Mouse (Mus musculus): ENCODE results near the gene Tent5b. TPM values are rescaled to one million over a fixed set of nuclear protein-coding genes. Genes with fewer than 3 reads are reported as not detected.

Tent5b gene
- polyA plus RNA-seq (2015; fragmentation: Nextera tagmentation; extraction: Ambion mirVana): 1.4 and 1.5 TPM in 2 replicates

- peaks cover 73% of the 10 kb centered on the region for H3K27me3 ChIP-seq
- 2% methylated on average over 29 of the region's 29 CpGs for WGBS
- no peaks in the 10 kb centered on the region for H3K36me3 ChIP-seq
- no peaks in the 10 kb centered on the region for H3K9me3 ChIP-seq
- H3K9ac ChIP-seq: peak within 1 kb of the TSS; percentile 57
- peak; percentile 97 for ATAC-seq (ENCODE audit: insufficient number of reproducible peaks, insufficient read depth, low FRiP score, low TSS enrichment, low read depth)
- H3K4me1 ChIP-seq: peaks cover 25% of the 10 kb centered on the region
- peak within 1 kb of the TSS; percentile 50 for H3K4me3 ChIP-seq
- peak within 1 kb of the TSS; percentile 70 for H3K4me2 ChIP-seq
- H3K27ac ChIP-seq: no peak within 1 kb of the TSS
Measured at GRCm38 (mm10) chr4:133479458-133480184, at the start of gene Tent5b. Gene Tent5b, plus strand, starts transcription at chr4:133480132.

- no peak for ATAC-seq (ENCODE audit: insufficient number of reproducible peaks, insufficient read depth, low FRiP score, low TSS enrichment, low read depth)
- Histone ChIP-seq H3K4me1 (peaks cover 11% of the 10 kb centered on the region), H3K27me3 (no peaks in the 10 kb centered on the region), H3K36me3 (no peaks in the 10 kb centered on the region), H3K4me3 (no peak overlapping the region), H3K27ac (no peak overlapping the region), H3K9ac (no peak overlapping the region), H3K4me2 (no peak overlapping the region), H3K9me3 (no peaks in the 10 kb centered on the region)
- 72% methylated on average over 6 of the region's 6 CpGs for WGBS
Measured at GRCm38 (mm10) chr4:133431508-133431907, 48.4 kb upstream of the Tent5b start.

- H3K36me3 ChIP-seq: no peaks in the 10 kb centered on the region
- ATAC-seq (ENCODE audit: insufficient number of reproducible peaks, insufficient read depth, low FRiP score, low TSS enrichment, low read depth): no peak
- peaks cover 4% of the 10 kb centered on the region; the same call in 1 of the 2 replicates for H3K4me1 ChIP-seq
- H3K9me3 ChIP-seq: no peaks in the 10 kb centered on the region
- 0 out of 2 replicates have a peak overlapping the region, but pooled peaks have one; percentile 7 for H3K9ac ChIP-seq
- no peak overlapping the region for H3K27ac ChIP-seq
- WGBS: 25% methylated on average over 17 of the region's 17 CpGs
- no peak overlapping the region for H3K4me3 ChIP-seq
- no peak overlapping the region; the same call in 1 of the 2 replicates for H3K4me2 ChIP-seq
- H3K27me3 ChIP-seq: no peaks in the 10 kb centered on the region
Measured at GRCm38 (mm10) chr4:133432560-133433171, 47.3 kb upstream of the Tent5b start.

GRCm38 (mm10) chr4:133435921-133436320 is 44.0 kb upstream of the Tent5b start:
- Histone ChIP-seq H3K4me2 (no peak overlapping the region), H3K9me3 (no peaks in the 10 kb centered on the region), H3K27me3 (no peaks in the 10 kb centered on the region), H3K36me3 (no peaks in the 10 kb centered on the region), H3K9ac (no peak overlapping the region), H3K4me3 (no peak overlapping the region), H3K4me1 (peaks cover 32% of the 10 kb centered on the region), H3K27ac (no peak overlapping the region)
- no peak for ATAC-seq (ENCODE audit: insufficient number of reproducible peaks, insufficient read depth, low FRiP score, low TSS enrichment, low read depth)
- WGBS: 92% methylated on average over 11 of the region's 11 CpGs

GRCm38 (mm10) chr4:133439460-133440376 is 40.2 kb upstream of the Tent5b start:
- ATAC-seq (ENCODE audit: insufficient number of reproducible peaks, insufficient read depth, low FRiP score, low TSS enrichment, low read depth): peak; percentile 65
- Histone ChIP-seq H3K4me3 (peak overlapping the region; percentile 24), H3K9me3 (no peaks in the 10 kb centered on the region), H3K36me3 (no peaks in the 10 kb centered on the region), H3K27ac (peak overlapping the region; percentile 82), H3K4me2 (peak overlapping the region; percentile 56), H3K4me1 (peaks cover 37% of the 10 kb centered on the region), H3K9ac (peak overlapping the region; percentile 44), H3K27me3 (no peaks in the 10 kb centered on the region)
- WGBS: 5% methylated on average over 17 of the region's 17 CpGs

- WGBS: 2% methylated on average over 6 of the region's 6 CpGs
- H3K9ac ChIP-seq: peak overlapping the region; percentile 41
- H3K9me3 ChIP-seq: no peaks in the 10 kb centered on the region
- no peak for ATAC-seq (ENCODE audit: insufficient number of reproducible peaks, insufficient read depth, low FRiP score, low TSS enrichment, low read depth)
- H3K4me3 ChIP-seq: peak overlapping the region; percentile 24
- peak overlapping the region; percentile 82 for H3K27ac ChIP-seq
- peak overlapping the region; percentile 56 for H3K4me2 ChIP-seq
- H3K36me3 ChIP-seq: no peaks in the 10 kb centered on the region
- no peaks in the 10 kb centered on the region for H3K27me3 ChIP-seq
- peaks cover 37% of the 10 kb centered on the region for H3K4me1 ChIP-seq
Measured at GRCm38 (mm10) chr4:133440377-133440795, 39.5 kb upstream of the Tent5b start.

GRCm38 (mm10) chr4:133442194-133442593 is 37.7 kb upstream of the Tent5b start:
- no peak for ATAC-seq (ENCODE audit: insufficient number of reproducible peaks, insufficient read depth, low FRiP score, low TSS enrichment, low read depth)
- peaks cover 37% of the 10 kb centered on the region for H3K4me1 ChIP-seq
- WGBS: 29% methylated on average over 3 of the region's 3 CpGs
- no peak overlapping the region for H3K4me3 ChIP-seq
- H3K9ac ChIP-seq: no peak overlapping the region
- H3K9me3 ChIP-seq: no peaks in the 10 kb centered on the region
- H3K27ac ChIP-seq: peak overlapping the region; percentile 76
- no peaks in the 10 kb centered on the region for H3K36me3 ChIP-seq
- no peak overlapping the region for H3K4me2 ChIP-seq
- no peaks in the 10 kb centered on the region for H3K27me3 ChIP-seq

- ATAC-seq (ENCODE audit: insufficient number of reproducible peaks, insufficient read depth, low FRiP score, low TSS enrichment, low read depth): no peak
- Histone ChIP-seq H3K9me3 (no peaks in the 10 kb centered on the region), H3K4me2 (no peak overlapping the region), H3K27me3 (no peaks in the 10 kb centered on the region), H3K4me3 (no peak overlapping the region), H3K36me3 (no peaks in the 10 kb centered on the region), H3K27ac (peak overlapping the region; percentile 76), H3K4me1 (peaks cover 33% of the 10 kb centered on the region), H3K9ac (no peak overlapping the region)
- 36% methylated on average over 5 of the region's 5 CpGs for WGBS
Measured at GRCm38 (mm10) chr4:133443085-133443484, 36.8 kb upstream of the Tent5b start.

GRCm38 (mm10) chr4:133445727-133446126 is 34.2 kb upstream of the Tent5b start:
- no peak overlapping the region for H3K4me3 ChIP-seq
- ATAC-seq (ENCODE audit: insufficient number of reproducible peaks, insufficient read depth, low FRiP score, low TSS enrichment, low read depth): no peak
- H3K4me2 ChIP-seq: no peak overlapping the region
- no peak overlapping the region for H3K27ac ChIP-seq
- H3K36me3 ChIP-seq: no peaks in the 10 kb centered on the region
- H3K9me3 ChIP-seq: no peaks in the 10 kb centered on the region
- H3K4me1 ChIP-seq: peaks cover 26% of the 10 kb centered on the region
- no peaks in the 10 kb centered on the region for H3K27me3 ChIP-seq
- no peak overlapping the region for H3K9ac ChIP-seq
- WGBS: 88% methylated on average over 5 of the region's 5 CpGs

GRCm38 (mm10) chr4:133447366-133447765 is 32.6 kb upstream of the Tent5b start:
- no peak overlapping the region for H3K4me3 ChIP-seq
- H3K4me1 ChIP-seq: peaks cover 15% of the 10 kb centered on the region
- ATAC-seq (ENCODE audit: insufficient number of reproducible peaks, insufficient read depth, low FRiP score, low TSS enrichment, low read depth): no peak
- WGBS: 49% methylated on average over 5 of the region's 5 CpGs
- H3K9me3 ChIP-seq: no peaks in the 10 kb centered on the region
- no peak overlapping the region for H3K4me2 ChIP-seq
- no peak overlapping the region for H3K27ac ChIP-seq
- H3K9ac ChIP-seq: no peak overlapping the region
- no peaks in the 10 kb centered on the region for H3K36me3 ChIP-seq
- no peaks in the 10 kb centered on the region for H3K27me3 ChIP-seq

GRCm38 (mm10) chr4:133447967-133448366 is 32.0 kb upstream of the Tent5b start:
- Histone ChIP-seq H3K4me2 (no peak overlapping the region), H3K27ac (no peak overlapping the region), H3K36me3 (no peaks in the 10 kb centered on the region), H3K4me3 (no peak overlapping the region), H3K27me3 (no peaks in the 10 kb centered on the region), H3K9ac (0 out of 2 replicates have a peak overlapping the region, but pooled peaks have one; percentile 11), H3K4me1 (peaks cover 15% of the 10 kb centered on the region), H3K9me3 (no peaks in the 10 kb centered on the region)
- ATAC-seq (ENCODE audit: insufficient number of reproducible peaks, insufficient read depth, low FRiP score, low TSS enrichment, low read depth): no peak
- WGBS: 80% methylated on average over 11 of the region's 11 CpGs
